Mouse (Mus musculus): ENCODE measurements around the gene S100a11. TPM values are rescaled to one million over a fixed set of nuclear protein-coding genes. Genes with fewer than 3 reads are reported as not detected.

Gene S100a11
- polyA plus RNA-seq, 1 experiment from 2014 or later, result 525 TPM

DNA sequence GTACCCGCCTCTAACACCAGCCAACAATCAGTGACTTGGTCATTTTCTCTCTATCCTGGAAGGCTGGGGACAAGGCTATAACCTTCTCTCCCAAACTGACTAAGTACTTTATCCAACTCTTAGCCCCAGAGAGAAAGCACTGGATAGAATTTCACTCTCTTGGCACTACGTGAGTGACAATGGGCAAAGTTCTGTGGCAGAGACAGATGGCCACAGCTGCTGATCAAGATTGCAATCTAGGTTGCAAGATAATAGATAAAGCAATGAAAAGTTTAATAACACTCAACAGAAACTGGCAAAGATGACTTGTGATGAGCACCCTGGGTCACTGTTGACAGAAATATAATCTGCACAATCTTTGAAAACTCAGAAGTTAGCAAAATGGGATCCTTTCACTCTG is 48.8 kb downstream of the S100a11 start:
- DNase-seq (ENCODE audit: low spot score) (no peak), ATAC-seq (replicated peaks; ENCODE audit: insufficient number of reproducible peaks, low FRiP score, low TSS enrichment, low read depth) (no peak)

DNA sequence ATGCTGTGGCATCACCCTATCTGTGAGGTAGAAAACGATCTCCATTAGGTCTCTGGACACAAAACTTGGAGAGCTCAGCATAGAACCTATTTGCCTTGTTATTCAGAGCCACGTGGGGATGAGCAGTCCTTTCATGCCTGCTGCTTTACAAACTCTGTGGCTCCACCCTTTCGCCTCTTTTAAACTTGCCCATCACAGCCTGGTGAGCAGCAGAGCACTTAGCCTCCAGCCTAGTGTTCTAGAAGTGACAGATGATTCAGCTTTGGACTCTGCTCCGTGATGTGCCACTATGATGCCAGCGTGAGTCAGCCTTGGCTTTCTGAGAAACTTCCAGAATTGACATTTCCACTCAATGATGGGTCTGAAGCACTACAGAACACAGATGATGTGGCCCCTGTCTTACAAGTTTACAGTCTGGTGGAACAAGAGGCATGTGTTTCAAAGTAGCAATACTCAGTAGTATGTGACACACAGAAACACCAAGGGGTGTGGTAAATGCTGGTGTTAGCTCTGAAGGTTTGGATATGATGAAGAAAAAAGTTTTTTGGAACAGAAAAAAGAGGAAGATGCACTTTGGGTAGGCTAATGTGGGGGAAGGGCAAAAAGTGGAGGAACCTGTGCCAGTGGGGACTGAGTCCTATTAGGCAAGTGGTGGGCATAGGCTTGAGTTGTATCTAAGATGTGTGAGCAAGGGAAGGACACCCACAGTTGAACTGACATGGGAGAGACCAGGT is 51.9 kb downstream of the S100a11 start:
- Histone ChIP-seq H3K9me3 (replicated peaks; ENCODE audit: control insufficient read depth, low read length) (no peaks in the 10 kb centered on the region), H3K9ac (replicated peaks; ENCODE audit: low read length) (no peak overlapping the region), H3K27ac (replicated peaks; ENCODE audit: low read depth, low read length) (no peak overlapping the region), H3K4me3 (ENCODE audit: low read depth, low read length) (no peak overlapping the region), H3K4me1 (ENCODE audit: control insufficient read depth, insufficient read depth, low read length) (no peaks in the 10 kb centered on the region), H3K36me3 (replicated peaks; ENCODE audit: control insufficient read depth, insufficient read depth, low read depth, low read length) (no peaks in the 10 kb centered on the region), H3K27me3 (ENCODE audit: control insufficient read depth, insufficient read depth, low read length) (no peaks in the 10 kb centered on the region), H3K4me2 (ENCODE audit: low read depth, low read length) (no peak overlapping the region)
- 68% methylated on average over 5 of the region's 5 CpGs for WGBS
- no peak for DNase-seq (ENCODE audit: low spot score)
- ATAC-seq (replicated peaks; ENCODE audit: insufficient number of reproducible peaks, low FRiP score, low TSS enrichment, low read depth), result no peak

More for the DNA sequence above, 48.8 kb downstream of the S100a11 start:
- H3K27me3 ChIP-seq (ENCODE audit: control insufficient read depth, insufficient read depth, low read length), result no peaks in the 10 kb centered on the region
- no peaks in the 10 kb centered on the region for H3K9me3 ChIP-seq (replicated peaks; ENCODE audit: control insufficient read depth, low read length)
- H3K36me3 ChIP-seq (replicated peaks; ENCODE audit: control insufficient read depth, insufficient read depth, low read depth, low read length), result no peaks in the 10 kb centered on the region
- no peak overlapping the region for H3K4me3 ChIP-seq (ENCODE audit: low read depth, low read length)
- no peaks in the 10 kb centered on the region for H3K4me1 ChIP-seq (ENCODE audit: control insufficient read depth, insufficient read depth, low read length)
- no peak overlapping the region for H3K4me2 ChIP-seq (ENCODE audit: low read depth, low read length)
- no peak overlapping the region for H3K9ac ChIP-seq (replicated peaks; ENCODE audit: low read length)
- H3K27ac ChIP-seq (replicated peaks; ENCODE audit: low read depth, low read length), result no peak overlapping the region
- WGBS, result 70% methylated on average over 2 of the region's 2 CpGs

Other genes starting within 250 kb of the S100a11 start
- gene Flg, start 247.0 kb upstream of the S100a11 start, polyA plus RNA-seq (2014; fragmentation: Nextera tagmentation; extraction: Ambion mirVana), result not detected in 2 replicates
- not detected in 2 replicates for gene Hrnr, start 200.7 kb upstream of the S100a11 start, polyA plus RNA-seq (2014; fragmentation: Nextera tagmentation; extraction: Ambion mirVana)
- not detected in 2 replicates for gene Rptn, start 126.8 kb upstream of the S100a11 start, polyA plus RNA-seq (2014; fragmentation: Nextera tagmentation; extraction: Ambion mirVana)
- gene Tchh, start 78.2 kb upstream of the S100a11 start, polyA plus RNA-seq (2014; fragmentation: Nextera tagmentation; extraction: Ambion mirVana), result 0.42 TPM in 2 replicates
- 0.13 TPM in 1 of 2 replicates, not detected in the other for gene Tchhl1, start 51.7 kb upstream of the S100a11 start, polyA plus RNA-seq (2014; fragmentation: Nextera tagmentation; extraction: Ambion mirVana)
- gene S100a10, start 34.6 kb downstream of the S100a11 start, polyA plus RNA-seq (2014; fragmentation: Nextera tagmentation; extraction: Ambion mirVana), result 224 and 236 TPM in 2 replicates
- gene Tdpoz2, start 132.2 kb downstream of the S100a11 start, polyA plus RNA-seq (2014; fragmentation: Nextera tagmentation; extraction: Ambion mirVana), result not detected in 2 replicates
- not detected in 2 replicates for gene Tdpoz1, start 155.8 kb downstream of the S100a11 start, polyA plus RNA-seq (2014; fragmentation: Nextera tagmentation; extraction: Ambion mirVana)
- not detected in 2 replicates for gene Gm37596, start 172.6 kb downstream of the S100a11 start, polyA plus RNA-seq (2014; fragmentation: Nextera tagmentation; extraction: Ambion mirVana)

Measured in embryonic facial prominence, embryonic 11.5 days (tissue).